Mouse (Mus musculus): ENCODE data around the gene Kcnn3.

DNA sequence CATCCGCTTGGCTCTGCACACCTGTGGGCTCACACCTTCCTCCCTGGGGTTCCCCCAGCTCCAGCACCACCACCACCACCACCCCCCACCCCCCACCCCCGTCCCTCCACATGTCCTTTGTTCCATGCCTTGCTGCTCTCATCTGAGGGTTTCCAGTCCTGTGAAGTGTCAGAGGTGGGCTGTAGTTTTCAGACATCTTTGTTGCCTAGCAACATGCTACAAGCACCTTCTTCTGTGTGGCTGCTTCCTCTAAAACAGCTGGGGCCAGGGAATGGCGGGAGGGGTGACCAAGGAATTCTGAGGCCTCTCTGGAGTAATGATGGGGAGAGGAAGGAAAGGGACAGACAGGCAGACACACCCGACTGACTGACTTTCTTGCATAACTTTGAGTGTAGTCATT lies 106.6 kb downstream of the Kcnn3 start:
- TF ChIP-seq POLR2A (IDR thresholded peaks at IDR 0.05; ENCODE audit: low read depth, low read length) (no peak), CTCF (conservative IDR thresholded peaks at IDR 0.05; ENCODE audit: insufficient read depth, insufficient read length, low read depth, low read length) (no peak)

All from kidney, adult 2 months (tissue).